Mouse (Mus musculus) layer of hippocampus, postnatal 14 days (tissue): ENCODE data around the gene Micall2. TPM values are rescaled to one million over a fixed set of nuclear protein-coding genes. Genes with fewer than 3 reads are reported as not detected.
A peak's percentile ranks its signal among the peaks of the same experiment; 100 is the strongest.
"Not testable (repeated sequence)": the region's sequence is repeated elsewhere in the genome, so short reads cannot be mapped to it uniquely, and the experiment has no call there.

ENCODE experiments used
- DNase-seq, 2 experiments: peaks; one replicate each; pipeline ENCODE4 v3.0.0; 2021 to 2022; ENCODE audit warnings: low spot score in 2 of 2, mixed read lengths in 1 of 2
- total RNA-seq, 2 experiments: library from RNA; stranded (reverse); gene quantifications; 2 replicates each; pipeline ENCODE4 v1.2.3; 2021

Micall2 gene
- total RNA-seq, 2 experiments from 2014 or later, result 2.5 to 2.6 TPM

DNA sequence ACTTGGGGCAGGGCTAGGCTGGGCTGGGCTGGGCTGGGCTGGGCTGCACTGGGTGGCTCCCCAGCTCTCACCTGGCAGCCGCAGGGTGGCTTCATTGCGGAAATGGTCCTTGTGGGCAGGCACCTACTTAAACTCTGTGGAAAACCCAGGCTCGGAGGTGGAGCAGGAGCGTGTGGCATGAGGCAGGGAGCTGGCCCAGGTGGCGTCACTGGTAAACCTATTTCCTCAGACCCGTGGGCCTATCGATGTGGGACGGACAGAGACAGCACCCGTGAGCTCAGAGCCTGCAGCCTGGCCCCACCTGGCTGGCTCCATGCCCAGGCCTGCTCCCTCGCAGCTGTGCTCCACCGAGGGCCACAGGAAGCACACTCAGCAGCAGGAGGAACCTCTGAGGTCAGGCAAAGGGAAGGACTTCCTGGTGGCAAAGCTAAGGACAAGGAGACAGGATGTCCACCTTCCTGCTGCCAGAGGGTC lies 3.5 kb downstream of the Micall2 start:
- DNase-seq, result no peak

GRCm38 (mm10) chr5:139730712-139731486 lies 5.2 kb downstream of the Micall2 start:
- peak; percentile 29 to 41 for DNase-seq

- DNase-seq, result no peak
These were observed 8.9 kb downstream of the Micall2 start for GRCm38 (mm10) chr5:139727261-139727660.

DNA sequence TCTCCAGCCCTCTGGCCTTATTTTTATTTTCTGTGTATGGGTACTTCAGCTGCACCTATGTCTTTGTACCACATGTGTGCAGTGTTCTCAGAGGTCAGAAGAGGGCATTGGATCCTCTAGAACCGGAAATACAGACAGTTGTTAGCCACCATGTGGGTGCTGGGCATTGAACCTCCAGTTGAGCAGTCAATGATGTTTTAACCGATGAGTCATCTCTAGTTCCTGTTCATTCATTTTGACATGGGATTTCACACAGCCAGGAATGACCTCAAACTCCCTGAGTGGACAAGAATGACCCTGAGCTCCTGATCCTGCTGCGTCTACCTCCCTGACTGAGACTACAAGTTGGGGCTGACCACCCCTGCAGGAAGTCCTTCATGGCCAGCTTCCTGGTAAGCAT lies 9.9 kb downstream of the Micall2 start:
- no peak for DNase-seq

GRCm38 (mm10) chr5:139724336-139725116 lies 11.6 kb downstream of the Micall2 start:
- no peak for DNase-seq

DNA sequence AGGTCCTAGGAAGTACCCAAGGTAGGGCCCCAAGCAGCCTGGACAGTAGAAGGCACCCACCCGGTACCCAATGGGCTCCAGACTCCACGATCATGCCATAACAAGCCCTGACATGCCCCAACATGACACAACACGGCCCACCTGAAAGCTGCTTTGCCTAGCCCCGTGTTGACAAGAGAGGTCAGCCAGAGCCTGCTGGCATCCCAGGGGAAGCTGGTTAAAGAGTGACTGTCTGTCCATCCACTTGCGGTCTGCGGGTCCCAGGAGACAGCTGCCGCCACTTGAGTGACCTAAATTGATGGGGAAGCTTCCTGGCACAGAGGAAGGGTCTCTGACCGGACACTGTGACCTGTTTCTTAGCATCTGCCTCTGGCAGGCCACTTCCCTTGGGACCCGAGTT lies 13.0 kb downstream of the Micall2 start:
- DNase-seq, result no peak

DNA sequence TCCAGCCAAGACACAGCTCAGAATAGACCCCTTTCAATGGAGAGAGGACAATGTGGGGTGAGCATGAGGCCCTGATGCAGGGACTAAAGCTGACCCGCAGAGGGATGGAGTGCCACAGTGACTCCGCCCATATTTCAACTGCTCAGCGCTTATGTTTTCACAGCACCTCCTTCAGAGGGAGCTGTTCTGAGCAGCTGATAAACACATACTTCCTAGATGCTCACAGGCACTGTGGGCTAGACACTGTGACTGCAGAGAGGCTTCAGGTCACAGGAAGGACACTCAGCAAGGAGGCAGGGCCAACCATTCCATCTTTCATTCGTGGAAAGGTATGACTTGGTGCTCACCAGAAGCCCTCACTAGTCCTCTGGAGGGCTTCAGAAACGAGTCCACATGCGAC lies 13.4 kb downstream of the Micall2 start:
- DNase-seq, result no peak

DNA sequence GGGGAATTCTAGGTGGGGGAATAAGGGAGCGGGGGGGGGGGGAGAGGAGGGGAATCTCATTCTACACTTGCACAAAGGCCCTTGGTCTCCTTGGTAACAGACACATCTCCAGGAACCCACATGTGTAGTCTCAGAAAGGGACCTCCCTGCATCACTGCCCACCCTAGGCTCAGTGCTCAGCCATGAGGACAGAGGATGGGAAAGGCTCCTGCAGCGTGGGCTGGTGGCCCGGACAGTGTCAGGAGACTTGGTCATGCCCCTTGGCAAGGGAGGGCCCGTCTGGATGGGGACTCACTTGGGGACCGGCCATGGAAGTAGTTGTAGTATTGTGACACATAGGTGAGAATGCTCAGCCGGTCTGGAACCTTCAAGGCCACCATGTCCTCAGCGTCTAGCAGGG lies 17.2 kb downstream of the Micall2 start:
- no peak for DNase-seq

DNA sequence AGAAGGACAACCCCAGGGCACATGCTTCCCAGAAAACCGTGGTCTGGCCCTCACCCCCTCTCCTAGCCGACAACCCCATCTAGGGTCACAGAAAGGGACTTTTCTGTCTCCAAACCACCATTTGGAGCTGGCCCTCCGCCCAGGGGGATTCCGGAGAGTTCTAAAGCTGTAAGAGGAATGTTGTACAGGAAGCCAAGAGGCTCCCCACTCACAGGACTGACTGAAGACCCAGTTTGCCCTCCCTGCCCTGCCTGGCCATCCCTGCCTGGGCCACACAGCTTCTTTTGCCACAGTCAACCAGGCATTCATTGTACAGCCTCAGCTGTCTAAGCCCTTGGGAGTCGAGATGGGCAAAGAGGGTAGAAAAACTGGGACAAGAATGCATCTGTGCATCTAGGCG lies 17.6 kb downstream of the Micall2 start:
- DNase-seq, result no peak

DNA sequence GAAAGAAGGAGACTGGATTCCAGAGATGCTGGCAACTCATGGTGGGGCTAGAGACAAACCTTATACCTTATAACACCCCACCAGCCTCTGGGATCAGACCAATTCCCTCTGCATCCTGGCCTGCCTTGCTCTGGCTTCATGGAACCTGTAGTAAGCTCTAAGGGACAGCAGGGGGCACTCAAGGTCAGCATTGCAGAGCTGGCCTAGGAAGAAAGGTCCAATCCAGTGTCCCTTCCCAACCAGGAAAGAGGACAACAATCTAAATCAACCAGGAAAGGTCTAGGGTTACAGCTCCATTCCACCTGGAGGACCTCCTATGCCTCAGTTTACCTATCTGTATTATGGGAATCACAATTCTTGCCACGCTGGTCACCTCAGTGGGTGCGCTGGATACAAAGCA lies 18.4 kb downstream of the Micall2 start:
- DNase-seq, result peak; percentile 36 to 48

GRCm38 (mm10) chr5:139706496-139706895 lies 29.6 kb downstream of the Micall2 start:
- DNase-seq, result no peak

DNA sequence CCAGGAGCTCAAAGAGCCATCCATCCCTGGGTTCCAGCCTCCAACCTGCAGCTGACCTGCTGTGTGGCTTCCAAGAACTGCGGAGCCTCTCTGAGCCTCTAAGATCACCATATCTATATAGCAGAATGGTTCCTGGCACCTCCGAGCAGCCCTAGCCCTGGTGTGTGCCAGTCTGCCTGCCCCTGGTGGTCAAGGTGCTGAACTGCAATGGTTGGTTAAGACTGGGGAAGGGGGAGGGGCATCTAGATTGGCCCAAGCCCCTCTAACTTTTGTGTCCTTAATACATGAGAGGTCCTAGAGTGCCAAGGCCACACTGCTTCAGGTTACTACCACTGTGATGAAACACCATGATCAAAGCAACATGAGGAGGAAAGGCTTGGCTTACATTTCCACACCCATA lies 33.2 kb downstream of the Micall2 start:
- DNase-seq, result no peak

DNA sequence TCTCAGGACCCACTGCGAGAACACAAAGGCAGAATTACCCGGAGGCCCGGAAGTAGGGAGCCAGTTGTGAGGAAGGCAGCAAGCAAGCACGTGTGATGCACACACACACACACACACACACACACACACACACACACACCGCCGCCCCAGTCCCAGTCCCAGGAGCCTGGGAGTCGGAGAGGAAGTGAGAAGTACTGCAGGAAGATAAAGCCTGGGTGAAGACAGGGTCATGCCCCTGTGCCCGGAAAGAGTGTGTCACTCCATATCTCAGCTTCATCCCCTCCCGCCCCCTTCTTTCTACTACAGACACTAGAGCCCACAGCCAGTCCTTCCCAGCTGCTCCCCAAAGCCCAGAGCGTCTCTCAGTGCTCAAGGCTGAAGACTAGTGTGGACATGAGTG lies 33.9 kb downstream of the Micall2 start:
- no peak for DNase-seq

GRCm38 (mm10) chr5:139696954-139697353 lies 39.2 kb downstream of the Micall2 start:
- no peak for DNase-seq

DNA sequence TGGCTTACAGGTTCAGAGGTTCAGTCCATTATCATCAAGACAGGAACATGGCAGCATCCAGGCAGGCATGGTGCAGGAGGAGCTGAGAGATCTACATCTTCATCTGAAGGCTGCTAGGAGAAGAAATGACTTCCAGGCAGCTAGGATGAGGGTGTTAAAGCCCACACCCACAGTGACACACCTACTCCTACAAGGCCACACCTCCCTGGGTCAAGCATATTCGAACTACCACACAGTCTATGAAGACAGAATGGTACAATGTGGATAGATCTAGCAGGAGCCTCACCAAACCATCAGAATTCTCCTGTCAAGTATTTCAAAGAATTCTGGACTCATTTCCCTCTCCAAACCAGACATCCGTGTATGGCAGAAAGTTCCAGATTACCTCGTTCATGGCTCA lies 40.3 kb downstream of the Micall2 start:
- DNase-seq, result not testable (repeated sequence)

DNA sequence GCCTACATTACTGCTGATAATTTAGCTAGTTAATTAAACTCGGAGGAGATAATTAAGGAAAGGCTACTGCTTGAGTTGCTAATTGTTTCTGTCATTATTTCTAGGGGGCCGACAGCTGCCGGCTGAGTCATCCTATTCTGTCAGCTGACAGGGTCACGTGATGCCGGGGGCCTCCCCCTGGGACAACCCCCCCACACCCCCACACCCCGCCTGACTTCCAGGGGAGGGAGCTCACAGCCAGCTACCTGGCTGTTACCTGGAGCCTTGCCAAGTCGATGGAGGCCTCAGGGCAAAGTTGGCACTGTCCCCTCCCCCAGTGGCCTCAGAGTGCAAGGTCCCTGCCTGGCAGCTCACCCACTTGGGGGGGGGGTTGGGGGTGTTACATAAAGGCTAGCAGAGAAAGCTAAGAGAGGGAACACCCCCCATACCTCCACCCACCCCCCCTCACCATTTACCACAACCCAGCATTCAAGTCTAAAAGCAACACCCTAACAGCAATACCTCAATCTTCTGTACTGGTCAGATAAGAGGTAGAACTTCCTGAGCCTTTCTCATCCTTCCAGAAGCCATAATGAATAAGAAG lies 41.1 kb downstream of the Micall2 start:
- no peak for DNase-seq

GRCm38 (mm10) chr5:139694292-139694988 lies 41.7 kb downstream of the Micall2 start:
- no peak for DNase-seq

DNA sequence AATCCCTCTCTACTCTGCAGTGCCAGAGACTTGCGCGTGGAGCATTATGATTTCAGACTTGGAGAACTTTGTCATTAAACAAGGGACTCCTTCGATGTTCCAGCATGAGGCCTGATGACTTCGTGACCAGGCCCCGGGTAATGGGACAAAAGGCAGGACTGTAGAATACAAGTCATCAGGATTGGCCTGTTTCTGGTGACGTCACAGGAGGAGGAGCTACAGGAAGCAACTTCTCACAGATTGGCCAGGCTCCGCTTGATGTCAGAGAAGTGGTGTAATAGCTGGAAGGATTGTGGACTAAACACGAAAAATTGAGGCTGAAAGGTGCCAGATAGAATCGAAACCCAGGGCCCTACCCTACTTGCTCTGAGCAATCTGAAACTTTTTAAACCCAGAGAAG lies 45.3 kb downstream of the Micall2 start:
- DNase-seq, result no peak

GRCm38 (mm10) chr5:139688356-139688755 lies 47.8 kb downstream of the Micall2 start:
- no peak for DNase-seq

DNA sequence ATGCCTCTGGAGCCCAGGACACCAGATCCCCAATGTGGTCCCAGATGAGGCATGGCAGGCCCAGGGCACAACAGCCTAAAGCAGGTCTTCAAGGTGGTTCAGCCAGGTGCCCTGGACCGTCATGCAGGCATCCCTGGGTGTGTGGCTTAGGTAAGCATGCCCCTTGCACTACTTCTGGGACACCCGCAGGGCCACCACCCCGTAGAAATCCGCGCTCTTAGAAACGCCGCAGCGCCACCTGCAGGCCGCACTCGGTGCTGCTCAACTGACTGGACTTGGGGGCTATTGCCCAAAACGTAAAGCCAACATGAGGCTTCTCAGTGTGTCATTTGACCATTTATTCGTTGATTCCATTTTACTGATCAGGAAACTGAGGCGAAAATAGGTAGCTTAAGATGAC lies 48.5 kb downstream of the Micall2 start:
- no peak for DNase-seq

DNA sequence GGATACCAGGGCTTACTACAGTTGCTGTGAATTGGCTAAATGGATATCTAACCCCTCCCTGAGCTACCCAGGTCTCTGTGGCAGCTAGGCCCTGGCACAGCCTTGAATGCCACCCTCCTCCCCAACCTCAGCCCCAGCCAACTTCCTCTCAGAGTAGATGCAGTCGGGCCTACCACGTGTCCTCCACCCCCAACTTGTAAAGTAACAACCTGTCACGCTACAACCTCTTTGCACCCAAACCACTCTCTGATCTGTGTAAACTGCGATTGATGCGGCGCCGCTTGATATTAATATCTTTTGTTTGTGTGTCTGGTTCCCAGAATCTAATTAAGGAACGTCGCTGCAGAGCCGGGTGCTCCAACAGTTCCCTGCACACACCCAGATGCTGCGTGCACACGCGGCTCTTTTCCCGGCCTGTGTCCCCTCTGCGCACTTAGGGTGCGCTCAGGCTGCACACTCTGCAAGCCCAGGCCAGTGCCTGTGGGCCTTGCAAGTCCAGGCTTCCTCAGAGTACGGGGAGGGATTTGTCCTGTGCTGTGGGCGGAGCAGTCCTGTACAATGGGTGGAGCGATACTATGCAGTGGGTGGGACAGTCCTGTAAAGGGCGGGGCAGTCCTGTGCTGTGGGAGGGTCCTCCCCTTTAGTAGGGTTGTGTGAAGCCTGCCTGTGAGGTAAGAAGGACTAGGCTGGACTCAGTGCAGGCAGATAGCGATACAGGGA lies 49.4 kb downstream of the Micall2 start:
- DNase-seq, result peak in 1 of 2 experiments; percentile 21
